In the genomic region with DNA sequence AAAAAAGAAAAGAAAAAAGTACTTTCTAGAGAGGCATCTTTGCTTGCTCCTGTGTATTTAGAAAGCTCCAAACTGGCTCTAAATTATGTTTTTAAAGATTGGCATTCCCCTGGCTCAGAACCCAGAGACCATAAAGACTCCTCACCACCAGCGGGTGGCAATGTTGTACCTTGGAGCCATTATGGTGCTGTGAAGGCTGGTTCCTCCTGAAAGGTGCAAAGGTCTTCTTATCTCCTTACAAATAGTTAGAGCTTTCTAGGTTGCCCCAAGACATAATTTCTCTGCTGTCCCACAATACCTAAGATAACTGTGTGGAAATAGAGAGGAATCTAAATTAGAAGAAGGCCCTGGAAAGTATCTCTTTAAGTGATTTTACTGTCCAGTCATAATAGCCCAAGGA, we compare ENCODE assay signal across 10 mouse cellular contexts. TPM values are rescaled to one million over a fixed set of nuclear protein-coding genes. Genes with fewer than 3 reads are reported as not detected.
DNase-seq lines count a peak whose midpoint lies in the region; ATAC-seq and TF ChIP-seq lines count a peak whose summit lies in the region.
"Had no signal": no experiment of that assay in that cellular context is flagged by ENCODE, and none has a peak within 500 bp of the region (broad histone marks: within the 10 kb centered on the region; RNA-seq: fewer than 3 reads in every experiment).

No protein-coding gene starts in this region.

- no peak overlapping the region for H3K9ac ChIP-seq in hindbrain, postnatal 0 days (replicated peaks; ENCODE audit: low read length)
- H3K9ac ChIP-seq: limb, embryonic 15.5 days had no signal

- no peaks in the 10 kb centered on the region for H3K9me3 ChIP-seq in hindbrain, postnatal 0 days (ENCODE audit: low read length)
- H3K9me3 ChIP-seq: limb, embryonic 15.5 days had no signal

- intact Hi-C loops in left cerebral cortex, adult 2 months (cut with DNase I) = loop anchor here (1.0 to 5.0 kb wide), 3 partner anchors 159 to 224 kb away; no protein-coding TSS in a partner anchor

- no peak overlapping the region for H3K4me3 ChIP-seq in left cerebral cortex, adult 2 months
- H3K4me3 ChIP-seq in bone marrow, adult 2 months (replicated peaks; ENCODE audit: control insufficient read depth, low read depth, low read length) = no peak overlapping the region
- H3K4me3 ChIP-seq in hindbrain, postnatal 0 days (ENCODE audit: low read length) = no peak overlapping the region
- H3K4me3 ChIP-seq: erythroblast, embryonic 14.5 days; limb, embryonic 15.5 days had no signal

- TF ChIP-seq CTCF in left cerebral cortex, adult 2 months (IDR thresholded peaks at IDR 0.05) = peak; percentile 73
- TF ChIP-seq CTCF in bone marrow, adult 2 months (IDR thresholded peaks at IDR 0.05; ENCODE audit: control insufficient read depth, insufficient read depth, low read length) = peak; percentile 71
- peak; percentile 68 for TF ChIP-seq CTCF in hindbrain, postnatal 0 days (IDR thresholded peaks at IDR 0.05; ENCODE audit: low read depth)

- no peak for ATAC-seq in hindbrain, postnatal 0 days

- H3K4me1 ChIP-seq in bone marrow, adult 2 months (ENCODE audit: control insufficient read depth, insufficient read depth, low read length) = no peaks in the 10 kb centered on the region
- H3K4me1 ChIP-seq in hindbrain, postnatal 0 days (ENCODE audit: insufficient read depth, low read length) = no peaks in the 10 kb centered on the region

- H3K36me3 ChIP-seq in hindbrain, postnatal 0 days (ENCODE audit: insufficient read depth, low read length) = no peaks in the 10 kb centered on the region
- H3K36me3 ChIP-seq: limb, embryonic 15.5 days had no signal

- TF ChIP-seq POLR2A in bone marrow, adult 2 months (IDR thresholded peaks at IDR 0.05; ENCODE audit: borderline replicate concordance, control insufficient read depth, low read depth, low read length) = no peak

- WGBS in bone marrow, adult 2 months = 15% methylated on average over 1 of the region's 1 CpGs
- 33% methylated on average over 1 of the region's 1 CpGs for WGBS in hindbrain, postnatal 0 days

- H3K27ac ChIP-seq in left cerebral cortex, adult 2 months = no peak overlapping the region
- no peak overlapping the region for H3K27ac ChIP-seq in bone marrow, adult 2 months (ENCODE audit: control insufficient read depth, insufficient read depth, low read depth, low read length, poor library complexity)
- H3K27ac ChIP-seq in hindbrain, postnatal 0 days = no peak overlapping the region
- H3K27ac ChIP-seq: limb, embryonic 15.5 days had no signal

- H3K4me2 ChIP-seq in hindbrain, postnatal 0 days (ENCODE audit: low read depth, low read length) = no peak overlapping the region
- H3K4me2 ChIP-seq: limb, embryonic 15.5 days had no signal

- peak in 1 of 2 experiments; percentile 42 for DNase-seq in left cerebral cortex, adult 2 months (ENCODE audit: extremely low spot score in 1 of 2, low spot score in 2 of 2)
- DNase-seq in left cerebral cortex, adult 8-10 months (ENCODE audit: low spot score in 2 of 2) = no peak
- DNase-seq in ES-CJ7 (ENCODE audit: low read depth, low spot score) = peak; percentile 51
- peak; percentile 59 for DNase-seq in hindbrain, postnatal 0 days (ENCODE audit: low spot score)
- DNase-seq in lung, postnatal 25 days (ENCODE audit: low spot score) = peak; percentile 78
- DNase-seq in testis, postnatal 10 days (ENCODE audit: low spot score) = peak; percentile 66
- no peak for DNase-seq in urinary bladder, postnatal 10 days (ENCODE audit: low spot score)

- no peaks in the 10 kb centered on the region for H3K27me3 ChIP-seq in hindbrain, postnatal 0 days (ENCODE audit: insufficient read depth, low read length)
- H3K27me3 ChIP-seq: limb, embryonic 15.5 days had no signal

RNA-seq across cellular contexts. Expression of gene Ankrd55, which starts 20.4 kb away (rescaled TPM):
- 1 to 10 TPM; 3.6 to 4.1 TPM for total RNA-seq in left cerebral cortex, adult 2 months (2021)
- total RNA-seq in left cerebral cortex, adult 8-10 months (2022) = 1 to 10 TPM; 3.9 to 5.8 (median 5.0) TPM
- 0.40 TPM in 1 of 2 replicates, not detected in the other for polyA plus RNA-seq in bone marrow, adult 2 months (2011; ENCODE audit: insufficient read depth, insufficient read length, low replicate concordance, missing spikeins)
- 16.5 and 25.5 TPM in 2 replicates for total RNA-seq in hindbrain, postnatal 0 days (2014; rRNA removed)
- 12.0 and 12.4 TPM in 2 replicates for polyA plus RNA-seq in hindbrain, postnatal 0 days (2015; fragmentation: Nextera tagmentation; extraction: Ambion mirVana)
- polyA plus RNA-seq: erythroblast, embryonic 14.5 days had no signal

Comparison
In these comparisons a context has a peak if more than half of its experiments do, and no peak if none do; other contexts are left out.
1. DNase-seq: peak in ES-CJ7 (single experiment), hindbrain, postnatal 0 days (single experiment), lung, postnatal 25 days (single experiment) and testis, postnatal 10 days (single experiment); none in left cerebral cortex, adult 8-10 months (0 of 2) and urinary bladder, postnatal 10 days (single experiment).
2. Peak in every context shown above with its lines, with median percentiles within 50 percentile points of each other: CTCF ChIP-seq.